Mouse (Mus musculus) stomach, postnatal 0 days (tissue): Measurements from ENCODE around the gene Car12.

Source experiments
- CTCF ChIP-seq: IDR thresholded peaks from 2 replicates; pipeline ENCODE4 v1.5.1; 2016; ENCODE audit warnings: antibody characterized with exemption, low read depth, mild to moderate bottlenecking, moderate library complexity
- EP300 ChIP-seq: optimal IDR thresholded peaks from 2 replicates; pipeline ENCODE3; 2016; ENCODE audit warnings: antibody characterized with exemption

GRCm38 (mm10) chr9:66682822-66683221, 30.7 kb upstream of the Car12 start:
- no peak for TF ChIP-seq CTCF
- TF ChIP-seq EP300 = no peak
